Mouse (Mus musculus) bone marrow macrophage, adult 2 months (primary cell): ENCODE data around the gene Ndufaf3.

Experiments
- CTCF ChIP-seq: IDR thresholded peaks from 2 replicates; pipeline ENCODE4 v1.5.1; 2012; ENCODE audit warnings: low read depth, mild to moderate bottlenecking, low read length, moderate library complexity
- POLR2A ChIP-seq: IDR thresholded peaks from 2 replicates; pipeline ENCODE4 v1.6.1; 2012; ENCODE audit warnings: mild to moderate bottlenecking, low read depth, low read length, borderline replicate concordance

GRCm38 (mm10) chr9:108567931-108568419, 741 bp upstream of the Ndufaf3 start:
- TF ChIP-seq POLR2A (no peak), CTCF (no peak)
